Mouse (Mus musculus) MEL (cell line): Measurements from ENCODE around the gene Wnt3.

ENCODE experiments used
- CTCF ChIP-seq, 3 experiments: IDR thresholded peaks in 2 of 3; conservative IDR thresholded peaks in 1 of 3; 2 replicates each; pipeline ENCODE4 v1.5.1; 2011 to 2012; ENCODE audit warnings: low read length in 3 of 3, low read depth in 2 of 3, mild to moderate bottlenecking in 2 of 3, improper control_type of control experiment in 1 of 3, inconsistent platforms in 1 of 3, mixed read lengths in 1 of 3, moderate library complexity in 1 of 3; ENCODE audit not compliant: control insufficient read depth in 1 of 3, insufficient read depth in 1 of 3, poor library complexity in 1 of 3, severe bottlenecking in 1 of 3
- ELF1 ChIP-seq: IDR thresholded peaks from 2 replicates; pipeline ENCODE4 v1.6.1; 2014; ENCODE audit warnings: low read depth, mild to moderate bottlenecking, inconsistent platforms, low read length, improper control_type of control experiment, moderate library complexity
- EP300 ChIP-seq, 2 experiments: IDR thresholded peaks; 2 replicates each; pipeline ENCODE4 v1.6.1; 2011; ENCODE audit warnings: improper control_type of control experiment in 2 of 2, low read length in 2 of 2, low read depth in 1 of 2, mild to moderate bottlenecking in 1 of 2
- GATA1 ChIP-seq: IDR thresholded peaks from 2 replicates; pipeline ENCODE4 v1.6.1; 2011; ENCODE audit warnings: low read depth, low read length, improper control_type of control experiment
- JUND ChIP-seq: IDR thresholded peaks from 2 replicates; pipeline ENCODE4 v1.6.1; 2011; ENCODE audit warnings: low read depth, mild to moderate bottlenecking, improper control_type of control experiment, low read length
- POLR2A ChIP-seq, 2 experiments: IDR thresholded peaks; 2 replicates each; pipeline ENCODE4 v1.6.1; 2011 to 2012; ENCODE audit warnings: low read length in 2 of 2, mild to moderate bottlenecking in 2 of 2, control low read depth in 1 of 2, improper control_type of control experiment in 1 of 2, low read depth in 1 of 2, moderate library complexity in 1 of 2; ENCODE audit not compliant: control insufficient read depth in 1 of 2, insufficient read depth in 1 of 2, poor library complexity in 1 of 2
- TAL1 ChIP-seq: IDR thresholded peaks from 2 replicates; pipeline ENCODE4 v1.6.1; 2012; ENCODE audit warnings: mild to moderate bottlenecking, inconsistent platforms, low read length, moderate library complexity, mixed read lengths
- TCF12 ChIP-seq: IDR thresholded peaks from 2 replicates; pipeline ENCODE4 v1.6.1; 2014; ENCODE audit warnings: low read depth, mild to moderate bottlenecking, inconsistent platforms, low read length, improper control_type of control experiment, moderate library complexity
- USF1 ChIP-seq: IDR thresholded peaks from 2 replicates; pipeline ENCODE4 v1.6.1; 2014; ENCODE audit warnings: low read depth, mild to moderate bottlenecking, inconsistent platforms, low read length, improper control_type of control experiment, moderate library complexity
- ZMIZ1 ChIP-seq: IDR thresholded peaks from 2 replicates; pipeline ENCODE4 v1.6.1; 2012; ENCODE audit warnings: low read depth, mild to moderate bottlenecking, inconsistent platforms, low read length, improper control_type of control experiment, moderate library complexity
- ZNF384 ChIP-seq: IDR thresholded peaks from 2 replicates; pipeline ENCODE4 v1.6.1; 2012; ENCODE audit warnings: low read depth, mild to moderate bottlenecking, inconsistent platforms, low read length, improper control_type of control experiment

GRCm38 (mm10) chr11:103732306-103732705 lies 41.6 kb upstream of the Wnt3 start:
- no peak for TF ChIP-seq EP300 (IDR thresholded peaks at IDR 0.05; ENCODE audit: low read depth in 1 of 2, low read length in 2 of 2)
- no peak for TF ChIP-seq CTCF (IDR thresholded peaks at IDR 0.05 in 2 of 3, conservative IDR thresholded peaks at IDR 0.05 in 1 of 3; ENCODE audit: control insufficient read depth in 1 of 3, insufficient read depth in 1 of 3, low read depth in 2 of 3, low read length in 3 of 3, poor library complexity in 1 of 3, severe bottlenecking in 1 of 3)
- no peak for TF ChIP-seq USF1
- TF ChIP-seq POLR2A (IDR thresholded peaks at IDR 0.05; ENCODE audit: control insufficient read depth in 1 of 2, insufficient read depth in 1 of 2, low read depth in 1 of 2, low read length in 2 of 2, poor library complexity in 1 of 2) = no peak
- no peak for TF ChIP-seq TAL1
- TF ChIP-seq GATA1 = no peak
- no peak for TF ChIP-seq ZNF384
- no peak for TF ChIP-seq TCF12
- TF ChIP-seq ZMIZ1 = no peak
- TF ChIP-seq JUND = no peak
- no peak for TF ChIP-seq ELF1
